Mouse (Mus musculus) forebrain, embryonic 11.5 days (tissue): ENCODE data around the gene Atg4b. TPM values are rescaled to one million over a fixed set of nuclear protein-coding genes. Genes with fewer than 3 reads are reported as not detected.

Source experiments
- ATAC-seq: fragments of 200-750 bp; cut with Nextera tagmentation; replicated peaks from 2 replicates; pipeline ENCODE4 v1.8.0; 2017; ENCODE audit warnings: moderate TSS enrichment; ENCODE audit not compliant: low FRiP score
- DNase-seq: peaks from one replicate; pipeline ENCODE4 v3.0.0-alpha.2; 2017; ENCODE audit warnings: low spot score
- H3K27ac ChIP-seq: fragments of 300-500 bp; sonication (generic); 2 replicates; pipeline ENCODE4 v1.5.1; 2014; ENCODE audit warnings: low read depth, low read length
- H3K27me3 ChIP-seq: fragments of 300-500 bp; sonication (generic); 2 replicates; pipeline ENCODE4 v1.6.1; 2014; ENCODE audit warnings: mild to moderate bottlenecking, low read length, mixed read lengths; ENCODE audit not compliant: control insufficient read depth, insufficient read depth
- H3K36me3 ChIP-seq: fragments of 300-500 bp; sonication (generic); 2 replicates; pipeline ENCODE4 v1.6.1; 2014; ENCODE audit warnings: mild to moderate bottlenecking, low read length, moderate library complexity, mixed read lengths; ENCODE audit not compliant: control insufficient read depth, insufficient read depth
- H3K4me1 ChIP-seq: fragments of 300-500 bp; sonication (generic); replicated peaks from 2 replicates; pipeline ENCODE4 v1.6.1; 2014; ENCODE audit warnings: low read length, mixed read lengths; ENCODE audit not compliant: control insufficient read depth, insufficient read depth
- H3K4me2 ChIP-seq: fragments of 300-500 bp; sonication (generic); 2 replicates; pipeline ENCODE4 v1.6.1; 2014; ENCODE audit warnings: low read depth, mild to moderate bottlenecking, low read length, moderate library complexity, mixed read lengths; ENCODE audit not compliant: severe bottlenecking
- H3K4me3 ChIP-seq: fragments of 300-500 bp; sonication (generic); 2 replicates; pipeline ENCODE4 v1.5.1; 2014; ENCODE audit warnings: low read depth, low read length
- H3K9ac ChIP-seq: fragments of 300-500 bp; sonication (generic); 2 replicates; pipeline ENCODE4 v1.6.1; 2014; ENCODE audit warnings: low read length
- H3K9me3 ChIP-seq: fragments of 300-500 bp; sonication (generic); 2 replicates; pipeline ENCODE4 v1.6.1; 2016; ENCODE audit warnings: low read length, mixed read lengths; ENCODE audit not compliant: control insufficient read depth
- WGBS: fragments of 180-500 bp; shearing (Covaris S2); extraction: QIAGEN DNeasy Blood & Tissue Kit; methylation state at CpG from one replicate; pipeline ENCODE4 v1.1.7; 2014; 5-methylcytosine and 5-hydroxymethylcytosine counted together
- polyA plus RNA-seq: library from polyadenylated mRNA; unstranded; fragments of >200 nt; fragmentation: Nextera tagmentation; extraction: Ambion mirVana; gene quantifications from 2 replicates; pipeline ENCODE4 v1.2.1, GENCODE M21; 2014

The Atg4b gene
- polyA plus RNA-seq = 89.9 and 93.3 TPM in 2 replicates

DNA sequence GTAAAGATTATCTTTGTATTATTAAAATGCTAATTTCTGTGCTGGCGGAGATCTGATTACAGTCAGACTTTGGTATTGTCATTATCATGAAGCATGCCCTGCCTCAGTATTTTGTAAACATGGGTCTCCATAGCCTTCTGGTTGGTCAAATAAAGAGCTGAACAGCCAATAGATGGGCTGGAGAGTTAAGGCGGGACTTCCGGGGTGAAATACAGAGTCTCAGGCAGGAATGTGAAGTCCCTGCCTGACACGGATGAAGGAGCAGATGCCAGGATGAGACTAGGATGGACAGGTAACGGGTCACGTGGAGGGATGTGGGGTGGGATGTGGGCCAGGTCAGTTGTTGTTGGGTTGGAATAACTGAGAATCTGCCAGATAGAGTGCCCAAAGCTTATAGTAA is at the start of gene Atg4b:
Atg4b (plus strand) TSS at position 211 of the 400 bp plus-strand sequence.
- Histone ChIP-seq H3K9me3 (no peaks in the 10 kb centered on the region), H3K4me3 (no peak within 1 kb of the TSS), H3K27ac (no peak within 1 kb of the TSS), H3K36me3 (peaks cover 2% of the 10 kb centered on the region; the same call in 1 of the 2 replicates), H3K4me1 (peaks cover 4% of the 10 kb centered on the region; the same call in 1 of the 2 replicates), H3K27me3 (no peaks in the 10 kb centered on the region), H3K4me2 (no peak within 1 kb of the TSS), H3K9ac (no peak within 1 kb of the TSS)
- DNase-seq (no peak), ATAC-seq (no peak)
- 83% methylated on average over 6 of the region's 6 CpGs for WGBS

DNA sequence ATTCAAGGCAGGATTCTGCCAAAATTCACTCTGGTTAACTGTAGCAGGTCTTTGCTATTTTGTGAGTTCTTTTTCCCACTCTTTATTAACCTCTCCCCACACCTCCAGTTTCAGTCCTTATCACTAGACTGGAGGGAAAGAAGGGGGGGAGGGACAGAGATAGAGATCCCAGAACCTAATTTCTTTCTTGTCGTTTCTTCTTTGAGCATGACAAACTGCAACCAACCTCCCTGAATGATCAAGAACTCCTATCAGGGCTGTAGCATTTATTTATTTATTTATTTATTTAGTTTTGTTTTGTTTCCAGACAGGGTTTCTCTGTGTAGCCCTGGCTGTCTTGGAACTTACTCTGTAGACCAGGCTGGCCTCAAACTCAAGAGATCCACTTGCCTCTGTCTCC is 49.2 kb upstream of the Atg4b start:
- Histone ChIP-seq H3K4me3 (no peak overlapping the region), H3K4me1 (no peaks in the 10 kb centered on the region), H3K27me3 (no peaks in the 10 kb centered on the region), H3K36me3 (no peaks in the 10 kb centered on the region; the same call in 1 of the 2 replicates), H3K9me3 (no peaks in the 10 kb centered on the region), H3K27ac (no peak overlapping the region), H3K4me2 (no peak overlapping the region), H3K9ac (no peak overlapping the region)
- 85% methylated on average over 1 of the region's 1 CpGs for WGBS
- ATAC-seq = no peak
- no peak for DNase-seq

DNA sequence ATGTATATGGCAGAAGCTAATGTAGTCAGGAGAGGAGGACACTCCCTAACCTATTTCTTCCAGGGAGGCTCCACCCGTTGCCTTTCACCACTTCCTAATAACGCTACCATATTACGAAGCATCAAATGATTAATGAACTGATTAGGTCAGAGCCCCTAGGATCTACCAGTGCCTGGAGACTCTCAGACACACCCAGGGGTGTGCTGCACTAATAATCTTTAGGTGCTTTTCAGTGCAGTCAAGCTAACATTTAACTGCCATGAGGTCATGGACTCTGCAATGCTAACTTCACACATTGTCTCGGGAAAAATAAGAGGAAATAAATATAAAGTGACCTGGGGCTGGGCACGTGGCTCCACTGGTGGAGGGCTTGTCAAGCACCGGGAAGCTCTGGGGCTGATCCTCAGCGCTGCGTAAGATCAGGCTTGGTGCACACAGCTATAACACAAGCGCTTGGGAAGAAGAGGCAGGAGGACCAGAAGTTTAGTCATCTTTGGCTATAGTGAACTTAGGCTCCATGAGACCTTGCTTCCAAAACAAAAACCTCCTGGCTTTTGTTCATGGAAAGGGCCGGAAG is 47.7 kb upstream of the Atg4b start:
- no peak overlapping the region for H3K4me2 ChIP-seq
- H3K4me1 ChIP-seq = no peaks in the 10 kb centered on the region
- no peaks in the 10 kb centered on the region for H3K27me3 ChIP-seq
- H3K9me3 ChIP-seq = no peaks in the 10 kb centered on the region
- DNase-seq (no peak), ATAC-seq (no peak)
- H3K27ac ChIP-seq = no peak overlapping the region
- H3K36me3 ChIP-seq = no peaks in the 10 kb centered on the region; the same call in 1 of the 2 replicates
- H3K9ac ChIP-seq = no peak overlapping the region
- no peak overlapping the region for H3K4me3 ChIP-seq
- 91% methylated on average over 10 of the region's 10 CpGs for WGBS

DNA sequence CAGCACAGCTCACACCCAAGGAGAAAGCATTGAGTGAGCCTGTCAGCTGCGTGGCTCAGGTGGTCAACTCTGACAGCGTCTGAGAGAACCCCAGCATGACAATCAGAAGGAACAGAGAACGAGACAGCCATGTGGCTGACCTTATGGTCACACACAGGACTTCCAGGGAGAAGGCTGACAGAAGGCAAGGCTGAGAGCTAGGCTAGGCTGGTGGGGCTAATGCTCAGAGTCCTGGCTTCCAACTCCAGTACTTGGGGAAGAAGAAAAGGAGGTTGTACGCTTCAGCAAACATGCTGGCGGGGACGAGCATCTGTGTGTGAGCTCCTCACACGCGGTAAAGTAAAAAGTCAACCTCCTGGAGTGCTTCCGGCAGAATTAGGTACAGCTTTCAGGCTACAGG is 47.0 kb upstream of the Atg4b start:
- Histone ChIP-seq H3K4me3 (no peak overlapping the region), H3K27ac (no peak overlapping the region), H3K4me2 (no peak overlapping the region), H3K36me3 (no peaks in the 10 kb centered on the region; the same call in 1 of the 2 replicates), H3K27me3 (no peaks in the 10 kb centered on the region), H3K9ac (no peak overlapping the region), H3K9me3 (no peaks in the 10 kb centered on the region), H3K4me1 (no peaks in the 10 kb centered on the region)
- WGBS = 91% methylated on average over 9 of the region's 9 CpGs
- ATAC-seq (no peak), DNase-seq (no peak)

DNA sequence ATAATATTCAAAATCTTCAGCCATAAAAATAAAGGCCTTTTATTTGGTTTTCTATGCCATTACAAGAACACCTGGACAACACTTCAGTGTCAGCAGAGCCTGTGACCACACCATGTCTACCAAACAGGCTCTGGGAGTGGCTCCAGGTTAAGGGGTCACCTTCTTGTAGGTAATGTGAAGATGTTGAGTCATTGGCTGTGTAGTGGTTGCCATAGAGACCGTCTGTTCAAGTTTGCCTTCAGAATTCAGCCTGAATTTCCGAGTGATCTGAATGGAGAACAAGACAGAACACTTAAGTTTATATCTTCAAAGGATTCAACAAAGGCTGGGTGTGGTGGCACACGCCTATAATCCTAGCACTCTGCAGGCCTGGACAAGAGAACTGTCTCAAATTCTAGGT is 45.9 kb upstream of the Atg4b start:
- no peak overlapping the region for H3K27ac ChIP-seq
- no peaks in the 10 kb centered on the region for H3K4me1 ChIP-seq
- no peak overlapping the region for H3K9ac ChIP-seq
- H3K36me3 ChIP-seq = no peaks in the 10 kb centered on the region; the same call in 1 of the 2 replicates
- ATAC-seq (no peak), DNase-seq (no peak)
- WGBS = 73% methylated on average over 3 of the region's 3 CpGs
- no peak overlapping the region for H3K4me2 ChIP-seq
- H3K4me3 ChIP-seq = no peak overlapping the region
- H3K27me3 ChIP-seq = no peaks in the 10 kb centered on the region
- H3K9me3 ChIP-seq = no peaks in the 10 kb centered on the region

DNA sequence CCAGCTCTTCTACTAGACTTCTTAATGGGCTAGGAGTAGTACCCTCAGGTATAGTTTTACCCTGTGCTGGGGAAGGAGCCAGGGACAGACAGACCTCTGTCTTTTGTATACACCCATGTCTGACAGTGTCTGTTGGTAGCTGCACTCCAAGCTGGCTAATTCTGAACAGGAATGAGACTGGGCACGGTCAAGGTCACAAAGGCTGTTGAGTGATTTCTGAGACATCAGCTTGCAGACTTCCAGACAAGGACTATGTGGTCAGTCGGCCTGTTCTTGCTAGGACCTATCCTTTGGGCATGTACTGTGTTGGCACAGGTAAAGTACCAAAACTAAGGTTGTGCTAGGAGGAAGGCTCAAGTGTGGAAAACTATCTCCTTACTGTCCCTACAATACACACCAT is 35.1 kb upstream of the Atg4b start:
- ATAC-seq = no peak
- Histone ChIP-seq H3K4me2 (no peak overlapping the region), H3K36me3 (no peaks in the 10 kb centered on the region; the same call in 1 of the 2 replicates), H3K27me3 (no peaks in the 10 kb centered on the region), H3K9ac (no peak overlapping the region), H3K4me1 (no peaks in the 10 kb centered on the region), H3K9me3 (no peaks in the 10 kb centered on the region), H3K4me3 (no peak overlapping the region), H3K27ac (no peak overlapping the region)
- 83% methylated on average over 2 of the region's 2 CpGs for WGBS
- DNase-seq = no peak

DNA sequence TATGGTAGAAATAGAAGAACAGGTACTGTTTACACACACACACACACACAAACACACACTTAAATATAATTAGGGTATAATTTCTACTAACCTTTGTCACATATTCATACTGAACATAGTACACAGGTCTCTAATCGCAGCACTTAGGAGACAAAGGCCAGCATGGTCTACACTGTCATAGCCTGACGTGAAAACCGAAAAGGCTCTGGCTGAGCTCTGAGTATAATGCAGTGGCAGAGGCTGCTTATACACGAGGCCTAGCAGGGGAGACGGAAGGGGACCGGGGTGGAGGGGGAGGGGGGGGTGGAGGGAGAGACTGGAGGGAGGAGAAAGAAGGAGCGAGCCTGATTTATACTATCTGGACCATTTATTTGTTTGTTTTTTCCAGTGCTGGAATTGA is 29.7 kb upstream of the Atg4b start:
- H3K27ac ChIP-seq = no peak overlapping the region
- no peaks in the 10 kb centered on the region for H3K27me3 ChIP-seq
- no peak overlapping the region for H3K4me2 ChIP-seq
- 66% methylated on average over 7 of the region's 7 CpGs for WGBS
- no peak overlapping the region for H3K4me3 ChIP-seq
- H3K9me3 ChIP-seq = no peaks in the 10 kb centered on the region
- no peak for DNase-seq
- no peaks in the 10 kb centered on the region for H3K36me3 ChIP-seq
- H3K4me1 ChIP-seq = no peaks in the 10 kb centered on the region
- ATAC-seq = no peak
- H3K9ac ChIP-seq = no peak overlapping the region

DNA sequence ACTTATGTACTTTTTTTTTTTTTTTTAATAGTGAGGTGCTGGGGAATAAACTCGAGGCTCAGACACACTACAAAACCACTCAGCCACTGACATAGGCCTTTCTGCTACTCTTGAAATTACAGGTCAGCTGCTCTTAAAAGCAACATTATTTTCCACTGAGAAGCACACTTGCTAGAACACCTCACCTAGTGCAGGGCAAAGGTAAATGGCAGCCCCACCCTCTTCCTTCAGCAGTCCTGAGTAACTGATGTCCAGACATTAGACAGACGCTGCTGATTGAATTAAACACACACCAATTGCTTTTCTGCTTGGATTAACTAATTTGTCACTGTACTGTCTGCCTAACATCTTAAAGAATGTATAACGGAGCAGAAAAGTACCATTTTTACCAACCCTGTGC is 26.7 kb upstream of the Atg4b start:
- no peak for DNase-seq
- no peak overlapping the region for H3K4me2 ChIP-seq
- no peak overlapping the region for H3K4me3 ChIP-seq
- no peak for ATAC-seq
- no peaks in the 10 kb centered on the region for H3K36me3 ChIP-seq
- no peaks in the 10 kb centered on the region for H3K27me3 ChIP-seq
- no peaks in the 10 kb centered on the region for H3K9me3 ChIP-seq
- WGBS = 91% methylated on average over 3 of the region's 3 CpGs
- no peak overlapping the region for H3K27ac ChIP-seq
- no peak overlapping the region for H3K9ac ChIP-seq
- no peaks in the 10 kb centered on the region for H3K4me1 ChIP-seq

DNA sequence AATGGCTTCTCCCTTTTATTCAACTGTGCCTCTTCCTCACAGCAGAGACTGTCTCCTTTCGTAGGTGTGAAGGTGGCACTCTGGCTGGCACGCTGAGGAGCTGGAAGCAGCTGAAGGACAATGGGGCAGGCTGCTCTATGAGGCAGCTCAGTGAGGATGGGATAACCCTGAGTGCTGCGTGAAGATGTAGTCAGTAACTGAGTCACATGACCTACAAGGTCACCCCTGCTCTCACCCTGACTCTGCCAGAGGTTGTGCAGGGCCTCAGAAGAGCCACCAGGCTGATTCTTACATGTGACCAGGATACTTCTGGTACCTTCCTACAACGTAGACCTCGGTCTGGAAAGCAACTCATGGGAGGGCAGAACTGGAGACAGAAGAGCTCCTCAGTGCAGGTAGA is 25.6 kb upstream of the Atg4b start:
- Histone ChIP-seq H3K9me3 (no peaks in the 10 kb centered on the region), H3K27ac (no peak overlapping the region), H3K9ac (no peak overlapping the region), H3K4me1 (no peaks in the 10 kb centered on the region), H3K4me2 (no peak overlapping the region), H3K36me3 (no peaks in the 10 kb centered on the region), H3K27me3 (no peaks in the 10 kb centered on the region), H3K4me3 (no peak overlapping the region)
- 90% methylated on average over 5 of the region's 5 CpGs for WGBS
- no peak for ATAC-seq
- no peak for DNase-seq
